Comparison of ENCODE assay signal across 16 mouse cellular contexts in the genomic region with DNA sequence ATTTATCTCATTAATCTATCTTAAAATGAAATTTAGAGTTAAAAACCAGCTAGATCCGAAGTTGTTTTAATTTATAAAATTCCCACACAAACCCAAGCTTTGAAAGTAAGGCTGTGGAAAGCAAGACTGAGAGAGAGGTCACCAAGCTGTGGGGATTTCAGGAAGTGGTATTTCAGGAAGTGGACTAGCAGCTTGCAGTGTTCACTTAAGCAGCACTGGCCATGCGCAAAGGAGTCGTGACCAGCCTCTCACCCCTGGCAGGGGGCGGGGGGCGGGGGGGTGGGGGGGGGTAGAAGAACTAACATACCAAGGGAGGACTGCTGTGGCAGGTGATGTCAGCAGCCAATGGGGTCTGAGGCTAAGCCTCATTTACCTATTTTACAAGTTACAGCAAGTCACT.
DNase-seq lines count a peak whose midpoint lies in the region; ATAC-seq and TF ChIP-seq lines count a peak whose summit lies in the region.
"Had no signal": no experiment of that assay in that cellular context is flagged by ENCODE, and none has a peak within 500 bp of the region (broad histone marks: within the 10 kb centered on the region; RNA-seq: fewer than 3 reads in every experiment).

No protein-coding gene starts in this region.

- ATAC-seq in heart, embryonic 16.5 days (replicated peaks; ENCODE audit: extremely low read depth, insufficient read depth, low FRiP score): no peak
- peak; percentile 50 for ATAC-seq in lung, postnatal 0 days
- no peak for ATAC-seq in embryonic facial prominence, embryonic 11.5 days (replicated peaks; ENCODE audit: insufficient number of reproducible peaks, low FRiP score, low TSS enrichment, low read depth)
- peak; percentile 84 for ATAC-seq in stomach, embryonic 14.5 days (ENCODE audit: insufficient number of reproducible peaks, insufficient read depth, low FRiP score, low read depth)
- ATAC-seq: CD4-positive, CD25-positive, alpha-beta regulatory T cell, adult 4 months had no signal

- no peaks in the 10 kb centered on the region for H3K27me3 ChIP-seq in heart, embryonic 16.5 days (ENCODE audit: control insufficient read depth, insufficient read depth, low read length)
- no peaks in the 10 kb centered on the region for H3K27me3 ChIP-seq in lung, postnatal 0 days (replicated peaks; ENCODE audit: insufficient read depth, low read length)
- no peaks in the 10 kb centered on the region for H3K27me3 ChIP-seq in embryonic facial prominence, embryonic 11.5 days (ENCODE audit: control insufficient read depth, insufficient read depth, low read length)
- no peaks in the 10 kb centered on the region for H3K27me3 ChIP-seq in stomach, embryonic 14.5 days (ENCODE audit: control insufficient read depth, insufficient read depth, low read length)
- H3K27me3 ChIP-seq: embryonic facial prominence, embryonic 15.5 days; hindbrain, embryonic 12.5 days had no signal

- no peaks in the 10 kb centered on the region for H3K36me3 ChIP-seq in heart, embryonic 16.5 days (ENCODE audit: control insufficient read depth, insufficient read depth)
- no peaks in the 10 kb centered on the region for H3K36me3 ChIP-seq in lung, postnatal 0 days (ENCODE audit: insufficient read depth, low read length)
- H3K36me3 ChIP-seq in embryonic facial prominence, embryonic 11.5 days (replicated peaks; ENCODE audit: control insufficient read depth, insufficient read depth, low read depth, low read length): no peaks in the 10 kb centered on the region
- no peaks in the 10 kb centered on the region for H3K36me3 ChIP-seq in stomach, embryonic 14.5 days (ENCODE audit: control insufficient read depth, insufficient read depth, low read length)
- H3K36me3 ChIP-seq: embryonic facial prominence, embryonic 15.5 days; hindbrain, embryonic 12.5 days had no signal

- DNase-seq in heart, postnatal 4 days: no peak
- DNase-seq in lung, postnatal 0 days (ENCODE audit: low spot score): peak; percentile 60
- DNase-seq in lung, postnatal 4 days: no peak
- DNase-seq in embryonic facial prominence, embryonic 11.5 days (ENCODE audit: low spot score): peak; percentile 23
- no peak for DNase-seq in adrenal gland, adult 2 months
- DNase-seq in right cerebral cortex, postnatal 14 days: no peak
- DNase-seq: cerebellum, adult 2 months; gastrocnemius, postnatal 14 days; kidney, postnatal 10 days; layer of hippocampus, postnatal 36 days; liver had no signal

- TF ChIP-seq EP300 in lung, postnatal 0 days (IDR thresholded peaks at IDR 0.05): no peak

- WGBS in heart, embryonic 16.5 days: 13% methylated on average over 5 of the region's 5 CpGs
- 10% methylated on average over 4 of the region's 5 CpGs for WGBS in lung, postnatal 0 days
- 18% methylated on average over 5 of the region's 5 CpGs for WGBS in embryonic facial prominence, embryonic 11.5 days
- WGBS in stomach, embryonic 14.5 days: 27% methylated on average over 5 of the region's 5 CpGs

- no peak for TF ChIP-seq CTCF in lung, postnatal 0 days (IDR thresholded peaks at IDR 0.05)

- peak overlapping the region; percentile 23; the same call in 1 of the 2 replicates for H3K4me2 ChIP-seq in heart, embryonic 16.5 days (ENCODE audit: low read depth, low read length)
- no peak overlapping the region for H3K4me2 ChIP-seq in lung, postnatal 0 days (replicated peaks; ENCODE audit: low read depth, low read length)
- H3K4me2 ChIP-seq in embryonic facial prominence, embryonic 11.5 days (ENCODE audit: low read depth, low read length): no peak overlapping the region
- no peak overlapping the region for H3K4me2 ChIP-seq in stomach, embryonic 14.5 days (replicated peaks; ENCODE audit: low read depth, low read length)
- H3K4me2 ChIP-seq: embryonic facial prominence, embryonic 15.5 days; hindbrain, embryonic 12.5 days had no signal

- H3K9ac ChIP-seq in heart, embryonic 16.5 days (ENCODE audit: low read length): no peak overlapping the region
- H3K9ac ChIP-seq in lung, postnatal 0 days (replicated peaks; ENCODE audit: low read depth): no peak overlapping the region
- no peak overlapping the region for H3K9ac ChIP-seq in embryonic facial prominence, embryonic 11.5 days (replicated peaks; ENCODE audit: low read length)
- no peak overlapping the region for H3K9ac ChIP-seq in stomach, embryonic 14.5 days (replicated peaks; ENCODE audit: low read depth, low read length)
- H3K9ac ChIP-seq: embryonic facial prominence, embryonic 15.5 days; hindbrain, embryonic 12.5 days had no signal

- H3K9me3 ChIP-seq in heart, embryonic 16.5 days (replicated peaks; ENCODE audit: control insufficient read depth, low read length): no peaks in the 10 kb centered on the region
- H3K9me3 ChIP-seq in lung, postnatal 0 days (ENCODE audit: low read length): no peaks in the 10 kb centered on the region
- H3K9me3 ChIP-seq in embryonic facial prominence, embryonic 11.5 days (replicated peaks; ENCODE audit: control insufficient read depth, low read length): no peaks in the 10 kb centered on the region
- H3K9me3 ChIP-seq in stomach, embryonic 14.5 days (ENCODE audit: control insufficient read depth, low read depth, low read length): no peaks in the 10 kb centered on the region
- H3K9me3 ChIP-seq: embryonic facial prominence, embryonic 15.5 days; hindbrain, embryonic 12.5 days had no signal

- H3K4me3 ChIP-seq in heart, embryonic 16.5 days (ENCODE audit: low read length): no peak overlapping the region
- H3K4me3 ChIP-seq in lung, postnatal 0 days (ENCODE audit: low read depth, low read length): no peak overlapping the region
- no peak overlapping the region for H3K4me3 ChIP-seq in embryonic facial prominence, embryonic 11.5 days (ENCODE audit: low read depth, low read length)
- no peak overlapping the region for H3K4me3 ChIP-seq in stomach, embryonic 14.5 days (ENCODE audit: low read depth, low read length)
- H3K4me3 ChIP-seq: embryonic facial prominence, embryonic 15.5 days; hindbrain, embryonic 12.5 days had no signal

- H3K27ac ChIP-seq in heart, embryonic 16.5 days (ENCODE audit: low read length): no peak overlapping the region
- no peak overlapping the region for H3K27ac ChIP-seq in lung, postnatal 0 days (ENCODE audit: low read length)
- H3K27ac ChIP-seq in embryonic facial prominence, embryonic 11.5 days (replicated peaks; ENCODE audit: low read depth, low read length): no peak overlapping the region
- no peak overlapping the region for H3K27ac ChIP-seq in stomach, embryonic 14.5 days (ENCODE audit: low read length)
- H3K27ac ChIP-seq: embryonic facial prominence, embryonic 15.5 days; hindbrain, embryonic 12.5 days had no signal

- no peaks in the 10 kb centered on the region for H3K4me1 ChIP-seq in heart, embryonic 16.5 days (ENCODE audit: control insufficient read depth, insufficient read depth, low read length)
- H3K4me1 ChIP-seq in lung, postnatal 0 days (ENCODE audit: insufficient read depth, low read depth, low read length): no peaks in the 10 kb centered on the region
- H3K4me1 ChIP-seq in embryonic facial prominence, embryonic 11.5 days (ENCODE audit: control insufficient read depth, insufficient read depth, low read length): no peaks in the 10 kb centered on the region
- H3K4me1 ChIP-seq in stomach, embryonic 14.5 days (ENCODE audit: control insufficient read depth, insufficient read depth, low read length): peaks cover 3% of the 10 kb centered on the region; the same call in 1 of the 2 replicates
- H3K4me1 ChIP-seq: embryonic facial prominence, embryonic 15.5 days had no signal

Comparison
In these comparisons a context has a peak if more than half of its experiments do, and no peak if none do; other contexts are left out.
1. DNase-seq: peak in lung, postnatal 0 days (single experiment) and embryonic facial prominence, embryonic 11.5 days (single experiment); none in heart, postnatal 4 days (single experiment), lung, postnatal 4 days (0 of 2), adrenal gland, adult 2 months (single experiment) and right cerebral cortex, postnatal 14 days (single experiment).
2. ATAC-seq: peak in lung, postnatal 0 days (single experiment) and stomach, embryonic 14.5 days (single experiment); none in heart, embryonic 16.5 days (single experiment) and embryonic facial prominence, embryonic 11.5 days (single experiment).